Mouse (Mus musculus) lung, postnatal 10 days (tissue): ENCODE measurements around the gene Fam171a1.

ENCODE experiments used
- DNase-seq: peaks from one replicate; pipeline ENCODE4 v3.0.0; 2021

Fam171a1 gene

DNA sequence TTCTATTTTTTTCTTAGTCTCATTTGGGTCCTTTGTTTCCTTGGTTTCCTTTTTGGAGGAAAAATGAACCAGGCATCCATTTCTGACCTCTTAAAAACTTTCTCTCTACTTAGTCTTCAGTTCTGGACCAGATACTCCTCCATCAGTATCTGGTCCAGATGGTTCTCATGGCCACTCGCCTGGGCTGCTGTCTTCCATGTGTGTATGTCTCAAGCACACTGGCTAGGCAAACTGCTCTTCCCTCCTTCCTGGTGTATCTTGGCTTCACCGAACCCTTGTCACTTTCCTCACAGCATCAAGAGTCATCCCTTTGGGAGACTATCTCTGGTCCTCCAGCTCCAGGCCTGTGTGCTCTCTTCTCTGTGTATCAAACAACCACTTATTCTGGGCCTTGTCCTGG is 25.0 kb downstream of the Fam171a1 start:
- DNase-seq: peak; percentile 51

DNA sequence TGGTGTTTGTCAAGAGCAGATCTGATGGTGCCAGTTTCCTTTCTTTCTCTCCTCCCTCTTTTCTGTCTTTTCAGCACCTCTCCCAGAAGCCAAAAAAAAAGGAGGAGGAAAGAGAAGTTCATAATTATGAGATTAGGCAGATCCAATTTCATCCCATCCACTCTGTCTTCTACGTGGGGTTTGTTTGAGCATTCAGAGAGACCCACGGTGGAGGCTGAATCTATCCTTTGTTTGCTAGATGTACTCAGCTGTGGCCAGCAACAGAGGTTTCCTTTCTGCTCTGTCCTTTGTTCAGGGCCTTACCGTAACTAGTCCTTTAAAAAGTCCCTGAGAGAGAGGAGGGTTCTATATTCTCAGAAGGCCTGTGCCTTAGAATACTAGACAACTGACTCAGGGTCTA is 25.6 kb downstream of the Fam171a1 start:
- no peak for DNase-seq

DNA sequence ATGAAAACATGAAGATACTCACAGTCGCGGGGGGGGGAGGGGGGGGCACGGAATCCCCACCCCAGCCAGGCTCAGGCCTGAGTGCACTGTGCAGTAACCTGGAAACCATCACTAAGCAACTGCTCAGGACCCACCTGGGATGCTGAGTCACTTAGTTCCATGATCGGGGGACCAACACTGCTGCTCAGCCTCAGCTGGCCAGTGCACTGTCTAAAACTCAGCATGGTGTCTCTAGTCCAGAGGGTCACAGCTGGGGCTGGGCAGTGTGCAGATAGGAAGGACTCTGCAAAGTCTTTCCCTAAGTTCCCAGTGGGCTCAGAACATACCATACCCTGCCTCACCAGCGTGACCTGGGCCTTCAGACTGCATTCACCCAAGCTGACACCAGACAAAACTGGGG is 26.6 kb downstream of the Fam171a1 start:
- DNase-seq: no peak

DNA sequence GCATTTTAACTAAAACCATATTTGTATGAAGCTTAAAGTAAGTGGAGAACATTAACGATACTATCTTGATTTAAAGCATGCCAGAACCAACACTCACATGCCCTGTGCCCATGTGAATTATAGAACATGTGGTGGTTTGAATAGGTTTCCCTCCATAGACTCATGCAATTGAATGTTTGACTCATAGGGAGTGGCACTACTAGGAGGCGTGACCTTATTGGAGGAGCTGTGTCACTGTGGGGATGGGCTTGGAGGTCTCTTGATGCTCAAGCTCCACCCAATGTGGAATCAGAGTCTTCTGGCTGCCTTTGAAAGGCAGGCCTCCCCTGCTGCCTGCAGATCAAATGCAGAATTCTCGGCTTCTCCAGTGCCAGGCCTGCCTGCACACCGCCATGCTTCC is 27.8 kb downstream of the Fam171a1 start:
- DNase-seq: no peak

DNA sequence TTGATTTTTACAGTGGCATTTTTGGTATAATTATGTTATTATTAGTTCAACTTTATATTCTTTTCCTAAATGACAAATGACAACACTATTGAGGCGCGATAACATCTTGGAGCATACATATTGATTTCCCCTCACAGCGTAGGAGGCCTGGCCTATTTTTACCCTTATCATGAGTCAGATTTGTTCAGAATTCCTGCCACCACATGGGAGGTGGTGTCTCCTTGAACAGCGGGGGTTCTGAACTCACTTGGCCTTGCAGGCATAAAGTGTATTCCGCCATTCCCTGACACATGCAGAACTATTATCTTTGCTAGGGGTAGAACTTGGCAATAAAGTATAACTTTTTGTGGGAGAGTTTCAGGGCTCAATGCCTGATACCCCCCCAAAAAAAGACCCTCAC is 30.3 kb downstream of the Fam171a1 start:
- DNase-seq: no peak

DNA sequence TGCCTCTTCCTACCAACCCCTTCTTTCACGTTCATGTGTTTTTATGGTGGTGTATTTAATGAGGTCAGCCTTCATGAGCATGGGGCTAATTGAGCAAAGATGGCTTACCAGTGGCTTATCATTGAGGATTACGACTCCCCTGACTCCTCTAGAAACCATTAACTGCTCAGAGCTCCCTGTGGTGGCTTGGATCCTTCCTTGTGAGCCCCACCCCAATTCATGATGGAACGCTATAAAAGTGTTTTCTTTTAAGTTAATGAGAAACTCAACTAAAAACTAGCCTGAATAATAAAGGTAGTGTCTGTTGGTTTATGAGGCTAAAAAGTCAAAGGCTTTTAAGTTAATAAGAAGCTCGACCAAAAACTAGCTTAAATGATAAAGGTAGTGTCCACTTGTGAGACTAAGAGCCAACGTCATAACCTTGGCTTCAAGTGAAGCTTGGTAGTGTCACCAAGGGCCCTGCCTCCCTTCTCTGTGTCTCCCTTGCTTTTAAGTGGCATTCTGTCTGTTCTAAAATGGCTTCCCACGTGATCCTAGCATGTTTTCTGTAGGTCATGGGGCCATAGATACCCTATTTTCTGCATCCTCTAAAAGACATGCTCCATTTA is 33.6 kb downstream of the Fam171a1 start:
- DNase-seq: no peak

DNA sequence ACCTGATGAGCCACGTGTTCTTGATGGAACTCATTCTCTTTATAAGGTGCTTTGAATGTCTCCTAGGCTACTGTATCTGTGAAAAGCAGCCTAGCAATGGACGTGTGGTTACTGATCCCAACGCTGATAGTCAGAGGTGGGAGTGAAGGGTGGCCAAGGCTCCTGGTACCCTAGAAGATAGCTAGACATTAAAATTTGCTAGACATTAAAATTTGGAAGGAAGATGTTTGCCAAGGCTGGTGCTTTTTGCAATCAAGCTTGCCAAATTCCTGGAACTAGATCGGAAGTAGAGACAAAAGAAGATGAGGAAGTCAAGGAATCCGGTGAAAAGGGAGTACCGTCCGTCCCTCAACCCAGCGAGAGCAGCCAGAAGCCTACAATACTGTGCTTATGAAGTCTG is 34.7 kb downstream of the Fam171a1 start:
- DNase-seq: no peak

DNA sequence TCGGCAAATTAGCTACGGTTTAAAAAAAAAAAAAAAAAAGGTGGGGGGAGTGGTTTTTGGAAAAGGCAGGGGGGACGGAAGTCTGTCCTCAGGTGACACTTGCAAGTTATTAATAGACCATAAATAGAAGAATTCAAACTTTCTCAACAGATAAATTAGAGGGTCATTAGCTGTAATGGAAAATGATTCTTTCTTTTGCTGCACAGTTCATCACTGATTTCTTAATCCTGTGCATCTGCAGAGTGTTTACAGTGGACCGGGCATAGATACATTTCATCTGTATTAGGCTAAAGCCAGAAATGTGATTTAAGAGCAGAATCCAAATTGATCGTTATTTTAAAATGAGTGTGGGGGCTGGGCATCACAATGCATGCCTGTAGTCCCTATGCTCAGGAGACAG is 36.3 kb downstream of the Fam171a1 start:
- no peak for DNase-seq

DNA sequence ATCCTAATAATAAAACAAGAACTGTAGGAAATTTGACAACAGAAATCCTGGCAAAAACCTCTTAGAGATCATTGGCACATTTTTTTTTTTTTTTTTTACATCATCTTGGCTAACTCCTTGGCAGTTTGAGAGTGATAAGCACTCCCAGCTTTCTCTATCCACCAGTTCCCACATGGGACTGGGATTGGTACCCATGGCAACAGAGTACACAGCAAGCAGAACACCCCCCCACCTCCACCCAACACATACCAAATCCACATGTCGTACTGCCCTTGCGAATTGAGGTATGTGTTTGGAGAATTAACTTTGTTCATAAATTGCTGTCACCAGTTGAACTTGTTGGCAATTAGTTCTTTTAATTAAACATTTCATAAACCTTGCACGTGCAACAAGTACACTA is 37.3 kb downstream of the Fam171a1 start:
- DNase-seq: peak; percentile 62

DNA sequence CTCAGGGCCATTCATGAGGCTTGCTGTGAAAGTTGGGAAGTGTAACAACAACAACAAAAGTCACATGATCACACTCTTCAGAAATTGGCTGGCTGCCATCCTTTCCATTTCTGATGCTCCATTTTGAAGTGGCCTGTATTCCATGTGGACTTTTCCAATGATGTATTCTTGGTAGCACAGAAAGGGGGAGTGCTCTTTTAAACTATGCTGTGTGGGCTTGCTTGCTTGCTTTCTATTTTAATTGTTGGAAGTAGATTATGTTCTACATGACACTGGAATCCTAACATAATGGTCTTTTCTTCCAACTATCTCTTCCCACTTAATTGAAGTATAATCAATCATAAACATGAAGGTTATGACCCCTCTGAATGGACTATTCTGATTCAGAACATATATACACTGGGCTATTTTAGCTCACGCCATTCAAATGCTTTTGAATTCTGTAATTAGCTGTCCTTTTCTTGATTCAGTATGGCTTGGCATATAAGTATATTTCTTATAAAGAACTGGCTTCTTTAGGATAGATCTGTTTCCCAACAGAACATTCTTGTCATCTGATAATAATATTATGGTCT is 40.2 kb downstream of the Fam171a1 start:
- no peak for DNase-seq

DNA sequence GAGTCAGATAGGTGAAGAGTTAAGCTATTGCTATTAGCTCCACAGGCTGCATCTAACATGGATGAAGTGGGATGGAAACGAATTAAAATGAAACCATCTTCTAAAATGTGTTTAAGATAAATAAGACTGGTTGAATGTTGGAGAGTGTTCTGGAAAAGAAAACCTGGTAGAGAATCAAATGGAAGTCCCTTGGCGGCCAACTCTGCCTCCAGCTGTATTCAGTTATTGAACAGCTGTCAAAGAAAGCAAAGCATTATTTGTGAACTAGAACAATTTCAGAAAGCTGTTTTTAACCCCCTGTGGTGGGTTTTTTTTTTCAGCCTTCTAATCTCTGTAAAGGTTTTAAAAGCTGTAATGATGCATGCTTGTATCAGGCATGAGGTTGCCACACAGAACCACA is 41.0 kb downstream of the Fam171a1 start:
- peak; percentile 63 for DNase-seq

DNA sequence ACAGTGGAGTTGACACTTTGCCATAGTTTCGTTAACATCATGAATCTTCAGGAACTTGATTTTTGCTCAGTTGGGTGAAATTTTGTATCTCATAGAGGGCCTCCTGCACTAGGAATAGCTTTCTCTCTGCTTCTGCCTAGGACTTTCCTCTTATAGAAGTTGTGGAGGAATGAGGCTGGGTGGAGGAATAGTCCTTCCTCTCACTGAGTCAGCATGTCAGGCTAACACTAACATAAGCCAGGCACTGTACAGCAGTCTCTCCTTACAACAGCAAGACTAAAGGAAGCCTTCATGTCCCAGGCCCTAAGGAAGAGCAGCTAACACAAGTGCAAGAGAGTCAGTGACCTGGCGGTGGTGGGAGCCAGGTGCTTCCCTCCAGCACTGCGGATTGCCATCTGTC is 43.0 kb downstream of the Fam171a1 start:
- DNase-seq: no peak

DNA sequence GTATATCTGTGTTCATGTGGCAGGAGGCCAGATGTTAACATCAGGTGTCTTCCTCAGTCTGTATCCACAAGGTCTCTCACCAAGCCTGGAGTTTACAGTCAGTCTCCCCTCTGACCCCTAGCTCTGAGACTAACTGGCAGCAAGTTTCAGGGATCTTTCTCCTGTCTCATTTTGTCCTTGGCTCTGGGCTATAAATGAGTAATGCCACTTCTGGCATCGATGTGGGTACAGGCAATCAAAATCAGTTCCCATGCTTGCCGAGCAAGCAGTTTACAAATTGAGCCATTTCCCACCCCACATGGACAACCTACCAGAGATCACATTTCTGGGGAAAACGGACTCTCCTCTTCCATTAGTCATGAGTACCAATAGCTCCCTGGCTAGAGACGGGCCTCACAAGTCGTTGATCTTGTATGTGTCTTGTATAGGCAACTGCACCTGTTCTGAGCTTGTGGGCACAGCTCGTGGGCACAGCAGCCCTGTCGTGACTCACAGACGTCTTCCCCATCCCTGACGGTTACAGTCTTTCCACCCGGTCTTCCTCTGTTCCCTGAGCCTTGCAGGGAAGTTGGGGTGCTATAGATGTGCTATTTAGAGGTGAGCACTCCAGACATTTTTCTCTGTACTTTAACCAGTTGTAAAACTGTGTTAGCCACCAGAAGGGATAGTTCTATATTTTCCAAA is 43.8 kb downstream of the Fam171a1 start:
- DNase-seq: no peak

DNA sequence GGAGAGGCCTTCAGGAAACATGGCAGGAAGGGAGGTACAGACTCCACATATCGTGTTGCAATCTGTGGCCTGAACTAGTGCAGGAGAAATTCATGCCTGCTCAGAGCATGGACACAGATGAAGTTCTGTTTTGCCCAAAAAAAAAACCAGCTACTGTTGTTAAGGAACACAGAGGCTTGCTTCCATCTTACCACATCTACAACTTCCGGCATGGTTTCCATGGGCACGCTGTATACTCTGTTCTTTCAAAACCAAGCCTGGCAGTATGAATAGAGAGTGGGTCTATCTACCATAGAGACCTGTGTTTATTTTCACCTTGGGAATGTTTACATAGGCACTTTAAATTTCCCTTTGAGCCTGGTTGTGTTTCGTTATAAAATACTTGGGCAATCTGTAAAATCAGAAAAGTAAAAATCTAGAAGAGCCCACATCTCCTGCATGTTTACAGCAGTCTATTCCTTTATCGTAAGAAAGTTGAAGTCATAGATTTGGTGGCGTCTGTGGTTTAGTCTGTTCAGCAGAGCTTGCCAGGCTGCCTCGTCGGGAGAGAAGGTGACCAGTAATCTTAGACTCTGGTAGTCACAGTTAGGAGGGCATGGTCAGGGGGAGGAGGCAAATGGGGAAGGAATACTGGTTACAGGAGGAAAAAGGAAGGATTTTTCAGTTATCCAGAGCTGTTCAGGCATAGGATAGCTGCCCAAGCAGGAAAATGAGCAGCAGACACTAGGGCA is 44.8 kb downstream of the Fam171a1 start:
- DNase-seq: no peak

DNA sequence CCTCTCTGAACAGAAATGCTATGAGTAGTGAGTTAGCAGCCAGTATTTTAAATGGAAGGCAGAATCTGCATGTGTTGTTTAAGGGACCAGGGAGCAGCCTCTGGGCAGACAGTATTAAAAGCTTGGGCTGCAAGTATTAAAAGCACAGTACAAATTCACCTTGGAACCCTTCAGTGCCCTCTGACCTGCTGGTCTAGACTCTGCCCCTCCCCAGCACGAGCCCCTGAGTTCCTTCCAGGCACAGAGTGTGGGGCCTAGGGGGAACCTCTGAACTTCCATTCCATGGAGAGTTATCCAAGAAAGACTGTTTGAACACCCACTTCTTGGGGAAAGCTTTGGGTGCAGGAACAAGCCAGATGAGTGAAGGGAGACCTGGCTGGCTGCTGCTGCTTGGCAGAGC is 47.6 kb downstream of the Fam171a1 start:
- no peak for DNase-seq

DNA sequence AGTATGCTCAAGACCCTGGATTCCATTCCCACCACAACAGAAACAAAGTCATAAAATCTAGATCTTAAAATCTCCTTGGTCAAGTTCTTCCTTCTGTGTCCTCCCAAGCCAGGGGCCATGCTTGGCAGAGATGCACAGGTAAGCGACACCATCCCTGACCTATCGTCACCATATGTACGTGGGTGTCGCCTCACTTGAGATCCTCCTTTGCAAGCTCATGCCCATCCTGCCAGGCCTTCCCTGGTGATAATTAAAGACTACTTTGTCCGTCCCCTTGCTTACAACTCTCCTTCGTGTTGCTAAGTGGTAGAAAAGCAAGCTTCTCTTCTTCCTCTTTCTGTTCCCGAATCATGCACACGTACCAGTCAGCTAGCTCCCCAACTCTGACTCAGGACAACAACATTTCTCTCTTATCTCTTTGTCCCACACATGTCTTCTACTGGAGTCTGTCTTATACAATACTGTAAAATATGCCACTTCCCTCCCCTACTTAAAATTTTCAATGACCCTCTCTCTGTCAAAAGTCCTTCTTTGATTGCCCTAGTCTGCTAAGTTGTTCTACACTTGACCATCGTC is 49.6 kb downstream of the Fam171a1 start:
- DNase-seq: no peak

DNA sequence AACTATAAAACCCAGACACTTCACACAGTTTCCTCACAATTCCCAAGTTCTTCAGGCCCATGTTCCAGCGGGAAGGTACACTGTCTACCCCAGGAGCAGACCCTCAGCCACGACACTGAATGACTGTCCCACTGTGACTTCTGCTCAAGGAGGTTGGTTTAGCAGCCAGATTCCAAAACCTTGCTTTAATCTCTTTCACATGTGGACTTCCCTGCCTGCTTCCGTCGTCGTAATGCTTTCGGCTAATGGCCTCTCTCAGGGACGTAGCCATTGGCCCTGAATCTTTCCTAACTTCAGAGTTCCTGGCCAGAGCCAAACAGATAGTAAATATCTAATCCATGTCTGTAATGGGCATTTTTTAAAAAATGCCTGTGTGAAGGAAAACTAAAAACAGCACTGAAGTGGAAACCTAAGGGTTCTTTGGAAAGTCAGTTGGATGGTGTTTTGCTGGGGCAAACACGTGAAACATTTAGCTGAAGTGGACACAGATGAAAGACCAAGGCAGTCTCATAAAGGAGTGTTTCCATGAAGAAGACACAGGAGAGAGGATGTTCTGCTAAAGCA is 51.1 kb downstream of the Fam171a1 start:
- DNase-seq: no peak

DNA sequence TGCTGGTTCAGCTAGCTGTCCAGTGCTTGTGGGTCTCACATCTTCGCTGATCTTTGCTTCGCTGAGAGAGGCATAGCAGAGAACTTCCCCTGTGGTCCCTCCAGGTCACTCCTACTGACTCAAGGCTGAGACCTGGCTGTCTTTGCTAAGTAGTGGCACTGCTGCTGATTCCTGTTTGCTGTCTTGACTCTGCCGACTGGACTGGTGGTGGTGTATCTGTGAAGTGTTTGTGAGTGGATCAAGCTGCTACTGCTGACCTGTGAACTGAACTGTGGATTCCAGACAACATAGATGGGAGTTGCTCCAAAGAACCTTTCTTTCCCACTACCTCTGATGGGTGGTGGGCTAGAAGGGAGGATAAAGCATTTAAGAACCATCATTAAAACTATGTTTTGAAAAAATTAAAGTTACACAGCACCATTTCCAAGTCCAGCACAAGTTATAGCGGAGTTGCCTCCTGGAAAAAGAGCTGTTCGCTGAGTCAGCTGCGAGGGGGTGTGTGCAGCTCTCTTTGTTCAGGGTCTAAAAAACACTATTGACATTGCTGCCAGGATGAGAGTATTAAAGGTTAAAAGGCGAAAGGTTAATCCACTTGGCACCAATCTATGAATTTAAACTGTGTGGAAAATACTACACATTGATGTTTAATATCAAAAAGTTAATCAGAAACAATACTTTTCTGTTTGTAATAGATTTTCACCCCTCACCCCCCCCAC is 52.0 kb downstream of the Fam171a1 start:
- peak; percentile 48 for DNase-seq

DNA sequence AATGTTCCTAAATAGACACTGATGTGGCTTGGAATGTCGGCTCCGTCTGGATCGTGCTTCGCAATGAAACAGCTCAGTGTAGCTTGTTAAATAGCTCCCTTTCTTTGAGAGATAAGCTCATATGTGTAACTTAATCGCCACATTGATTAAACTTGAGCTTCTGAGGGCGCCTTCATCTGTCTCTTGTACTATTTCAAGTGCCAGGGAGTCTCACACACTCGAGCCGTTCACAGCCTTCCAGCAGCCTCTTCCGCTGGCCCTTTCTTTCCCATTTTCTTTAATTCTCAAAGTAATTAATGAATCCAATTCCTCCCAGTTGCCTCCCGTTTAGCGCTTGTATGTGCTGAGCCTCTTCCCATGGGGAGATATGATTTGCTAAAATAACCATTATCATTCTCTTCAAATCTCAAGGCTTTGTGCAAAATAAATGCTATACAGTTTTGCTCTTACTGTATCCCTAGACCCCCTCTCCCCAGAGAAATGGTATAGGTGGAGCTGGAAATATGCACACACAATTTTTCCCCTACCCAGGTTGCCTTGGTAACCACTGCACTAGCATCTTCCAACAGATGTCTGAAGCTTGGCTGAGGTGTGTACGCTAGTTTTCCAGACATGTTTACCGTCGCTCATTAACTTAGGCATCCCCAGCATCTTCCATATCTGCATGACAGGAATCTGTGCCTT is 54.8 kb downstream of the Fam171a1 start:
- DNase-seq: no peak

DNA sequence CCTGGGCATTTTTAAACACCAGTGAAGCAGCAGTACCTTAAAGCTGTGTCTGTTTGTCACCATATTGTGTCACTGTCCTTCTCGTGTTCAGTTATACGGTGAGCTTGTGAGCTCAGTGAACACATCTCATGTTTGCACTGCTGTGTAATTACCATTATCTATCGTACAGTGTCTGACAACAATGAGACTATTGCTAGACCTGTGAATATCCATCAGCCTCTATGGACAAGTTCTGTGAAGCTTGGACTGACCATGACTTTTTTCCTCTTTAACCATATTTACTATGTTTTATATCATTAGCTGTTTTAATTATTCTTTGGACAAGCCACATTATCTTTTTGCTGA is 55.4 kb downstream of the Fam171a1 start:
- DNase-seq: no peak

DNA sequence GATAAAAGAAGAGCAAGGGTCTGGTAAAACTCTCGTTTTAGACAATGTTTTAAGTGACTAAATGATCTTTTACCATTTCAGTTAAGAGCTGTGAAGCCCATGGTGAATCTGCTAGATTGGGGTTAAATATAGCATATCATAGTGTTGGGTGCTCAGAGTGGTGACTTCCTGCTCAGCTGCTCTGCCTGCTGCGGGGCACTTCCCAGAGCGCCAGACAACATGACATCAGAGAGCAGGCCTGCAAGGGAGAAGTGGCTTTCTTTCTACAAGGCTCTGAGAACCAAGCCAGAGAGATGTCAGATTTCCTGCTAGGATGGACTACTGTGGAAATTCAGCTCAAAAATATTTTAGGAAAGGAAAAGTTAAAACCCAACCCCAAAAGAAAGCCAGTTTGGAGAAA is 57.8 kb downstream of the Fam171a1 start:
- no peak for DNase-seq

DNA sequence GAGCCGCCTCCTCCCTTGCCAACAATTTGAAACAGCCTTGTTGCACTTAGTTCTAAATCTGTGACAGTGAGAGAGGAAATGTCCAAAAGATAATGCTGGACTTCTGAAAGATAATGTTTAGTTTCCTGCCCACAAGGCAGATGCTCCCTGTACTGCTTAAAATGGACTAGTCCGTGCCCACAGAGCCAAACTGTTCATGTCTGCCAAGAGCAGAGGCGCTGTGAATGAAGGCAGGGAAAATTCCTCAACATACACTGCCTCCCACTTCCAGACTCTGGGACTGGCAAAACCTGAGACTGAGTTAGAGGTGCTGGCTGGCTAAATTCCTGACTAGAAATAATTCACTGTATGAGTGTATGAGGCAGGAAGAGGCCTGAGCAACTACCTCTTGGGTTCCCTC is 58.6 kb downstream of the Fam171a1 start:
- DNase-seq: no peak
